Mouse (Mus musculus) brain, embryonic 18.5 days (tissue): ENCODE data around the gene Slc6a17.

Experiments used
- DNase-seq: peaks from one replicate; pipeline ENCODE4 v3.0.0-alpha.2; 2012; ENCODE audit warnings: low read depth, low spot score

The Slc6a17 gene

DNA sequence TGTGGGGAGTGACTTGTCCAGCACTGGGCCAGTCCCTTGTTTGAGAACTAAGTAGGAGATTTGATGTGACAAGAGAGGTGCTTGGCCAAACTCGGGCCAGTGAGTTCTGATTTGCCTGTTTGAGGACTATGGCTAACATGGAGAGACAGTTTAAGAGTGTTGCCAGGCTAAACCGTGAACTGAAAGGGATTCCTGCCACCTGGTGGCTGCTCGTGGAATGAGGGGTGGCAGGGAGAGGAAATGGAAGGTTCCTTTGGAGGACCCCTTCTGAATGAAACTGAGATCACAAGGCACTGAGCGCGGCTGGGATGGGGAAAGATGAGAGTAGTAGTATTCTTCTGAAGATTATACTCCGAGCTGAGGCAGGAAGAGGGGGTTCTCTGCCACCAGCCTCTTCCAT is 51.2 kb downstream of the Slc6a17 start:
- peak; percentile 36 for DNase-seq

DNA sequence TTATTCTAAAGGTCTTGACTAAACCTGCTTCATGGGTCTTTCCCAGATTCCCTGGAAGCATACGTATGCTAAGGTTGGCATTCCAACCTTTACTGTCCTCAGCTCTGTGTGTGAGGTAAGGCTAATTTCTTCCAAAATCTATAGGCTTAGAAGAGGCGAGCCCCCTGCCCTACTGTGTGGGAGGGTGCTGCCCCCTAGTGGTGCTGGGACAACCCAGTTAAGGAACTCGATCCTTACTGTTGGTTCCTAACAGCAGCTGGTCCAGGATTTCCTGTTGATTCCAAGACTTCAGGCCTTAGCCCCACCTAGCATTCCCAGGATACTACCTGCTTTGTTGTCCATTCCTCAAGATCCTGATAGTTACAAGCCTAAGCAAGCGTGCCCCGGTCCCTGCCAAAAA is 55.7 kb downstream of the Slc6a17 start:
- no peak for DNase-seq

DNA sequence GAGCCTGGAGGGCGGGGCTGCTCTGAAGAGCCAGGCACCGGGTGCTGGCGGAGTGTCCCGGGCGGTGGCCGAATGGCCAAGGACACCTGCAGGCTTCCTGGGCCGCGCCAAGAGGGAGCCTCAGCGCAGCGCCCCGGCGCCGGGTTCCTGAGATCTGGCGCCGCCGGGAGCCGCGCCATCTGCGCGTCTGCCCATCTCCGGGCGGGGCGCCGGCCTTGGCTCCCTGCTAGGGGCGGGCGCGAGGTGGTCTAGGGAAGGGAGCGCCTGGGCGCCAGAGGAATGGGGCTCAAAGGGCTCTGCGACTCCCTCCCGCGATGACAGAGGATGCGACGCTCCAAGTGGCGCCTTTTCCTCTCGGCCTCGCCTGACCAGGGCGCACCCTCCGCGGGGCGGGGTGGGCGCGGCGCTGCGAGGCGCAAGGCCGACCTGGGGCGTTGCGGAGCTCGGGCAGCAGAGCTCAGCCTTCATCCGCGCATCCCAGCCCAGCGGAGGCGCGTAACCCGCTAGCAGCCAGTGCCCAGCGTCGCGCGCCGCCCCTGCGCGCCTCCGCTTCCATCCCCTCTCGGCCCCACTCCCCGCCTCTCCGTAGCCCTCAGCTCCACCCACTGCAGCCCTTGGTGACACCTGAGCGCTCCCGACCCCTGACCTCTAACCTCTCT is 57.9 kb downstream of the Slc6a17 start:
- DNase-seq, result no peak

DNA sequence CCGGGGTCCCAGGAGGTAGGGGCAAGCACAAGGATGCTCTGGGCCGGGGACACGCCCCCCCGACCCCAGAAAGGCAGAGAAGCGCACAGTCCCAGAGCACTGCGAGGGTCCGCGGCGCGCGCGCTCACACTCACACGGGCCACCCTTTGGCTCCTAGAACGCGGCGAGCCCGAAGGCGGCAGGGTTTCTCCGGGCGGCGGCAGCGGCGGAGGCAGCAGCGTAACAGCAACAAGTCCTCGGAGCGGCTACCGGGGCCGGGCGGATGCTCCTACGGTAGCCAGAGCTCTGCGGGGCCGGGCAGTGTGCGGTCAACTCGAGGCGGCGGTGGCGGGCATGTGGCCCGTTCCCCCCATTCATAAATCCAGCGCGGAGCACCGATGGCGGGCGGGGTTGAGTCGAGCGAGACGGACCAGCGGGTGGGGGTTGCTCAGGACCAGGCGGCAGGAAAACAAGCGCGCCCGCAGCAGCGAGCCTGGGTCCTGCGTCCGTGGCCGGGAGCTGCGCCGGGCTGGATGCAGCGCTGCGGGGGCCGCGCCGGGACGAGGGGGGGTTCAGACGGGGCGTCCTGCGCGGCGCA is 58.5 kb downstream of the Slc6a17 start, which contains the start of gene Kcnc4:
TSS of gene Kcnc4 (minus strand) at position 357 of the 577 bp plus-strand sequence.
- no peak for DNase-seq

DNA sequence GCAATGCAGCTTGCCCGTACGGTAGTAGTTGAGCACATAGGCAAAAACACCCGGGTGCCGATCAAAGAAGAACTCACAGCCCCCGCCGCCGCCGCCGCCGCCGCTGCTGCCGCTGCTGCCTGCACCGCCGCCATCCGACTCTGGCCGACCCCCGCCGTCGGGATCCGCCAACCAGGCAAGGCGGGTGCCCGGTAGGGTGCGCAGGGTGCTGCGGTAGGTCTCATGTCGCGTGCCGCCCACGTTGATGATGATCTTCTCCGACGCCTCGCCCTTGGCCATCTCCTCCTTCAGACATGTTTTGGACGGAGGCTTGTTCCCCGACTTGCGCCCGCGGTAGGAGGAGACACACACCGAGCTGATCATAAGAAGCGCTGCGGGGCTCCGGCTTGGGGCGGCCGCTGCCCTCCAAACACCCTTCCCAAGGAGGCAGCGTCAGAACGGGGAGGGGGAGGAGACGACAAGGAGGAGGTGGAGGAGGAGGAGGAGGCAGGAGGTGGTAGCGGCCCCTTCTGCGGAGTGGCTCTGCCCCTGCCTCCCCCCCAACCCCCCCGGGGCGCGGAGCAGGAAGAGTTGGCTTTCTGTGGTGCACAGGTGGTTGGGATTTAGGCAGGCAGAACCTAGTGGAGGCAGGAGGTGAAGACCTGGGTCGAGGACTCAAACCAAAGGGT is 59.2 kb downstream of the Slc6a17 start:
- DNase-seq, result no peak

DNA sequence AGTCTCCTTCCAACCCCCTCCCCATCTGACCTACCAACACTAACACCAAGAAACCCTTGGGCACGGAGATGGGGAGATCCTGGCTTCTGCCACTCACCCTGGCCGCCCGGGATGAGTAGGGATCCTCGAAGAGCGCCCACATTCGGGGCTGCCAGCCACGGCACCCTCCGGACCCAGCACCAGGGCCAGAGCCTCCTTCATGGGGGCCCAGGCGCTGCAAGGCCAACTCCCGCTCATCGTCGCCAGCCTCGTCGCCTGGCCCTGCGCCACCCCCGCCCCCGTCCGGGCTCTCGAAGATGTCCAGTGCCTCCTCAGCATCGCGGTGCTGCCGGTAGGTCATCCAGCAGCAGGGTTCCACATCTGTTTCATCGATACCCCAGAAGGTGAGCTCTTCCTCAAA is 59.7 kb downstream of the Slc6a17 start:
- no peak for DNase-seq

DNA sequence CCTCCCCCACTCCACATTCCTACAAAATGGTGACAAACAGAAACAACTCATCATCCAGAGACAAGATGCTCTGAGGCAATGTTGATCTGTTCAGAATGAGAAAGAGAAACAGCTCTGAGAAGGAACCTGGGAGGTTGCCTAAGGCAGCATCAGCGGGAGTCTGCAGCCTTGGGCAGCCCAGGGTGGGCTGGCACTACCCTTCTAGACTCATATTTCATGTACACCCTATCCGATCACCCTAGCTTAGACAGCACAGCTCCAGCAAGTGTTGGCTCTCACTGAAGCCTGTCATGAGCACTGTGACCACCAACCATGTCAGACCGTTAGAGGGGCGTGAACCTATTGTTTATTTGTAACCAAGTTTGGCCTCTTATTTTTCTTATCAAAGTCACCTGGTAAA is 63.5 kb downstream of the Slc6a17 start:
- no peak for DNase-seq

DNA sequence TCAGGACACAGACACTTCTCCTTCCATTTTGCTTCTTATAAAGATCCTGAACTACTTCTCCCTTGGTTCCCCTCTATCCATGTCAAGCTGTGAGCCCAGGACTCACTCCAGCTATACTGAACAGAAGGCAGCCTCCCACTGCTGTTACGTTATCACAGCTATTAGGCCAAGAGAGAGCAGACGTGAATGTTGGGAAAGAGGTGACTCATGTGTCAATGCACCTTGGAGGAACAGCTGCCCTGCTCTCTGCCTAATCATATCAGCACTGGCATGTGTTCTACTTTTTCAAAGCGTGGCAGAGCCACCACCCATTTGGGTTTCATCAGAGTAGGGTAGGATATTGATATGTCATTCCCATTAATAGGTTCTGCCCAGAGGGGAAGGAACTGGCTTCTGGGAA is 71.0 kb downstream of the Slc6a17 start:
- DNase-seq, result no peak

DNA sequence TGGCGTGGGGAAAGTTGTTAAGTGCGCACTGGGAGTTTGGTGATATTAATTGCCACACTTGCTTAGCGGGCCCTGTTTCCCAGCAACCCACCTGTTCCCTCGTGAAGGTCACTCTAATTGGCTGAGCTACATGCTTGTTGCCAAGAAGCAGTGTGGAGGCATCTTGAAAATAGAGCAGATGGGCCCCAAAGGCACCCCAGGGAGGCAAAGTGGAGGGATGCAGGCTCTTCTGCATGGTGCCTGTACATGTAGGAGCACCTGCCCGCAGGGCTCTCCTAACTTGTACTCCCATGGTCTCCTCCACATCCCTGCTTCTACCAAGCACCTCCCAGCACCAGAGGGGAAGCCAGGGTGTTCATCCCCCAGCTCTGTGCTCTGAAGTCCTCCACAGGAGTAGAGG is 74.0 kb downstream of the Slc6a17 start:
- DNase-seq, result no peak

DNA sequence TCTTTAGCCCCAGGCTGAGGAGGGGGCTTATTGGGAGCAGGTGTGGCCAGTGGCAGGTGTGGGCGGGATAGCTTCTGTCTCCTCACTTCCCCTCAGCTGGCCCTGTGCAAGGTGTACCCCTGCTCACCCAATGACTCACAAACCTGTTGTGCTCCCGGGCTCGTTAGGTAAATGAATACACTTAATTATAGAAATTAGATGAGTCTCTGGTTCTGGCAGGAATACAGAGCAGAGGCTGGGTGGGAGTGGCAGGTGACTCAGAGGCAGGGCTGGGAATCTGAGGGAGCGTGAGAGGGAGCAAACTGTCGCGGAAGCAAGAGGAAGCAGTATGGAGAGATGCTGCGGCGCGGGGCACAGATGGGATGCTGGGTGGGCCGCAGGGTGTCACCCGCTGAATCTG is 75.6 kb downstream of the Slc6a17 start:
- DNase-seq, result no peak

DNA sequence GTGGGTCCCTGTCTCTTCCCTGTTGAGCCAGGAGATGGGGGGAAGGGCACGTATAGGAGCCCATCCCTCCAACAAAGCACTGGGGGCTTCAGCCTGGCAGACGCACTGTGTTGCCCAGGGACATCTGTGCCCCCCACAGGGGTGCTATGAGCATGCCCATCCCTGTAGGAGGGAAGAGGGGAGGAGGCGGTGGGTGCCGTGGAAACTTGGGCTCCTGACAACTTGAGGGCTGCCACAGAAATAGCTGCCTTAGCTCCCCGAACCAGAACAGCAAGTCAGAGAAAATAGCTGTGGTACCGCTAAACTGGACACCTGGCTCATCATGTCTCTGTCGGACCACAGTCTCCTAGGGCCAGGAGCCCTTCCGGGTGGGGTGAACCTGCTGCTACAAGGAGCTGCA is 76.5 kb downstream of the Slc6a17 start:
- no peak for DNase-seq

DNA sequence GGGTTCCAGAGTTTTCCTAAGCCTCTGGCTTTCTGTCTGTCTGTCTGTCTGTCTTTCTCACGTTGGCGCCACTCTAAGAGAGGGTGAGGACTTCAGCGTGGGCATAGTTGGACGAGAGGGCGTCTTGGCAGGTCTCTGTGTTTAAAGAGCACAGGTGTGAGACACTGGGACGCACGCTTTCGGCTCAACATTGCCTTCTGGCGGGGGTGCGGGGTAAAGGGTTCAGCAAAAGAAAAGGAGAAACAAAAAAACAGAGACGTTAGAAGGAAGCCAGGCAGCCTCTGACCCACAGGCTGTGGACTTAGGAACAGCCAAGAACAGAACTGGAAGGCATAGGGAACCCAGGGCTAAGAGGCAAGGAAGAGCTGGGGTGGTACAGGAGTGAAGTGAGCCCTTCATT is 78.5 kb downstream of the Slc6a17 start:
- DNase-seq, result no peak

DNA sequence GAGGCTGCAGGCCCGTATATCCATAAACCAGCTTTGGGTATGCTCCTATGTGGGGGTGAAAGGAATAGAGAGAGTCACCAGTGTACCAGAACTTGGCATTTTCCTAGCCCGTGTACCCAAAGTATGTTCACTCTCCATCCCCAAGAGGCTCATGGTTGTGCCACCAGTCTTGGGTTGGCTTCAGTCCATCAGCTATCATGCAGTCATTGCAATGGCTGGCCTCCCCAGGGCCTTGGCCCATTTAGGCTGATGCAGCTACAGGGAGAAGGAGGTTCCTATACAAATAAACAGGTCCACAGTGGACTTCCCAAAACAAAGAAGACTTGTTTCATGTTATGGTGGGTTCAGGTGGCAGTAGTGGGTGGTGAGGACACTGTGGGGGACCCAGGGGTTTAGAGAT is 80.2 kb downstream of the Slc6a17 start:
- no peak for DNase-seq

DNA sequence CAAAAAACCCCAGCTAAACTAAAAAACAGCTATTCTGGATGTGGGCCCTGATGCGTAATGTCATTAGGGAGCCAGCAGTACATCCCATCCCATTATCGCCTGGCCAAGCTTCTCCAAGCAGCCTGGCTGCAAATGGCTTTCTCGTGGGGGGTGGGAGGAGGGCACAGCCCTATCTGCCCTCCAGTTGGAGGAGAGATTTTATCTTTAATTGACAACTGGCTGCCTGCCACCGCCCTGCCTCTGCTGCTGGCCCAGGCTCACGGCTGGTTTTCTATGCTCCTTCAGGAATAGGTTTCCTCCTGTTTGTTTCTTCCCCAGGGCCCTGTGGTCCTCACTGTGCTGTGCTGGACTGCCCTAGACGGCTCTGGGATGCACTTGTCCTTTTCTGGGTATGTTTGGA is 81.4 kb downstream of the Slc6a17 start:
- DNase-seq, result no peak

DNA sequence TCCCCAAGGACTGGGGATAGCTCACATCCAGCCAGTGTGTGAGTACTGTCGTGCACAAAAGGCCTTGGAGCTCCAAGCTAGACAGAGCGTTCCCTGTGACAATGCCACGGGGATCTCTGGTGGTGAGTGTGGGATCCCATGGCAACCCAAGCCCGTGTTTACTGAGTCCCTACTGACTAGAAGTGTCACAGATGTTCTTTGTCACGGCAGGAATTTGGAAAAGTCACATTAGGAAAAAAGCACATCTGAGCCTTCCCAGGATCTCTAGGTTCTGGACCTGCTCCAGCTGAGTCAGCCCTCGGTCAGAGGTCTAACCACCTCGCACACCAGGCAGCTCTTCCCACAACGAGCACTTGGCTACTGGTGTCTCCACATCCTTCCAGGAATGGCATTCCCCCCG is 84.2 kb downstream of the Slc6a17 start:
- no peak for DNase-seq

DNA sequence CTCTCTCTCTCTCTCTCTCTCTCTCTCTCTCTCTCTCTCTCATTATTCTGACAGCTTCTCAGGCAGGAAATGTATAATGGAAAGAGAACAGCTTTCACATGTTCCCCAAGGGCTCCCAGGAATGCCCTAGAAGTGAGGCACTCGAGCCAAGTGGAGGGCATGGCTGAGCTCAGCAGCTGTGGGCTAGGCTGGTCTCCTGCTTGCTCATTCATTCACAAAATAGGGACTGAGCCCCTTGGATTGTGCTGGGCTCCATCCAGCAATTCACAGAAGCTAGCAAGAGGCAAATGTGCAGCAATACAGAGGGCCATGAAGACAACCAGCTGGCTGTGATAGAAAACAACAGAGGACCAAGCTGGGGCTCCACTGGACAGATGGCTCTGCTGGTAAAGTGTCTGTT is 86.5 kb downstream of the Slc6a17 start:
- no peak for DNase-seq

DNA sequence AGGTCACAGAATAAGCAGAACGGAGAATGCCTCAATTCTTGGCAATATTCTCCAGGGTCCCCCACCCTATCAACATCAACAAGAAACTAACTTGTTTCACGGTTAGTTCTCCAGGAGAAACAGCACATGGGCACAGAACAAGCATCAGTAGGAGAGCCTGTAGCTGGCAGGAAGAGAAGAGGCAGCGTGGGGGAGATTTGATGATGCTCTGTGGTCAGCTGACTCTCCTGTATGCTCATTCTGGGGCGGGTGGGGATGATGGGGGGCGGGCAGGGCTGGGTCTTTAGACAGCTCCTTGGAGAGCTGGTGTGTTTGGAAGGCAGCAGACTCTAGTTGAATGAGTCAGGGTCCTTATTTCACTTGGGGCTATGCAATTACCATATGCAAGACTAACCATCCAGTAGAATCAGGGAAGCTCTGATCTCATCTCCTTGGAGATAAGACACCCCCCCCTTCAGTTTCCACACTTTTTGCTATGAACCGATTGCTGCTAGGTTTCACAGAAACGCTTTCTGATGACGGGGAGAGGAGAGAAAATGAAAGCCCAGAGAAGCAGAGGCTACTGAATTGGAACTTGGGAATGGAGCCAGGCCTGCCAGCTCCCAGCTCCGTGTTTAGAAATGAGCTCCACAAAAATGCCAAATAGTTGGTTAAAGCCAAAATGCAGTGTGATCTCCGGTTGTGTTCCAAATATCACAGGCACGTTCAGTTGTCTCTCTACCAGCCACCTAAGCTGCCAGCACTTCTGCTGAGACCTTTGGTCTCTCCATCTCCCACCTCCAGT is 93.4 kb downstream of the Slc6a17 start:
- no peak for DNase-seq

DNA sequence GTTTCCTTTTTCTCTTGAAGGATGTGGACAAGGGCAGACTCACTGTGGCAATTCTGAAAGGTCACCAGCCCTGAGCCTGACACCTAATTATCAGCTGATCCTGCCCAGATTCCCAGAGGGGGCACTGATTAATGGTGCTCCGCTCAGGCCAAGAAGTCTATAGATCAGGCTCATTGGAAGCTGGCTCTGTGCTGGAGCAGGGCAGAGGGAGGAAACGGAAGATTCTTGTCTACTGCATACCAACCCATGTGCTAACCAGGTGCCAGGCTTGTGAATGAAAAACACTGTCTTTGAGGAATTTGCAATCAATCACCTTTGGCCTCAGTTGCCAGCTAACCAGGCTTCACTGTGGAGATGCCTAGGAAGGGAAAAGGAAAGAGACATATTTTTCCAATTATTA is 97.7 kb downstream of the Slc6a17 start:
- DNase-seq, result no peak
